Mouse (Mus musculus) spleen, adult 12 weeks (tissue): ENCODE results near the gene Rsrc2.

Experiments used
- DNase-seq: peaks from one replicate; pipeline ENCODE4 v3.0.0; 2022; ENCODE audit warnings: low spot score

The Rsrc2 gene

DNA sequence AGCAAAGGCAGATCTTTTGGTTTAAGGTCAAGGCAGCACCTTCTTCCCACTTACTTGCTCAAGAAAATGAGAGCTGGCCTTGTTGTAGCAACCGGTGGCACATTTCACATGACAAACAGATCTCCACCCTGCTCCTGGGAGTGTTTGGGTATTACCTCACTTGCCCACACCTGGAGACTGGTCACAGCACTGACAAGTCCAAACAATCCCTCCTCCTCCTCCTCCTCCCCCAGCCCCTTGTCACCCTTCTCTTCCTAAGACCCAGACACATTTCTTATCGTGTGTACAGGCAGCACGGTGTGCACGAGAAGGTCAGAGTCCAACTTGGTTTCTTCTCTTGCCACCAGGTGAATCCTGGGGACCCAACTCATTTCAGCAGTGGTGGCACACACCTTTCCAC is 52.3 kb downstream of the Rsrc2 start:
- DNase-seq: no peak

DNA sequence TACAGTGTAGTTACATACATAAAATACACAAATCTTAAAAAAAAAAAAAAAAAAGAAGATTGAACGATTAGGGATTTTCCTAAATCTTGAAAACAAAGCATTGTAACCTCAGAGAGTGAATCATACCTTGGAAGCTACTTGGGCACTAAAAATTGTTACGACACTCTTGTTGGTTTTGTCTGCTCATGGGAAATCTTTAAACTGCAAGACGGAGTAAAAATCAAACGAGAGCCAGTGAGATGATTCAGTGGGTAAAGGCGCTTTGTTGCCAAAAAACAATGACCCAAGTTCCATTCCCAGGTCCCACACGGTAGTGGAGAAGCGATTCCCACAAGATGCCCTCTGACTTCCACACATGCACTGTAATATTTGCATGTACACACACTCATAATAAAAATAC is 53.0 kb downstream of the Rsrc2 start:
- DNase-seq: no peak

DNA sequence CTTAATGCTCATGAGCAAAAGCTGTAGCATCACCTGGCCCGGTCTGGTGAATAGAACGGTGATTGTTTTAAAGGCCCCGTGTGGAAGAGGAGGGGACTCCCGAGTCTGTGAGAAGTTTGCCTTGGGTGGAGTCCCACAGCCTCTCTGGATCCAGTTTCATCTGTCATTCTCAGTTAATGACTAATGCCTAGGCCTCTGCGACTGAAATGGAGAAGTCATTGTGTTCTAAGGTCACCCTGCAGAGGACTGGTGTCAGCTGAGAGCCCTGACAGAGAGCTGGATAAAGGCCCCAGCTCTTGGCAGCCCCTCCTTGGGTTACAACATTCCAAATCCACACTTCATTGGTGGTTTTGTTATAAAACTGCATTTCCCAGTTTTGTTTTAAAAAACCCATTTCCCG is 54.7 kb downstream of the Rsrc2 start:
- no peak for DNase-seq

DNA sequence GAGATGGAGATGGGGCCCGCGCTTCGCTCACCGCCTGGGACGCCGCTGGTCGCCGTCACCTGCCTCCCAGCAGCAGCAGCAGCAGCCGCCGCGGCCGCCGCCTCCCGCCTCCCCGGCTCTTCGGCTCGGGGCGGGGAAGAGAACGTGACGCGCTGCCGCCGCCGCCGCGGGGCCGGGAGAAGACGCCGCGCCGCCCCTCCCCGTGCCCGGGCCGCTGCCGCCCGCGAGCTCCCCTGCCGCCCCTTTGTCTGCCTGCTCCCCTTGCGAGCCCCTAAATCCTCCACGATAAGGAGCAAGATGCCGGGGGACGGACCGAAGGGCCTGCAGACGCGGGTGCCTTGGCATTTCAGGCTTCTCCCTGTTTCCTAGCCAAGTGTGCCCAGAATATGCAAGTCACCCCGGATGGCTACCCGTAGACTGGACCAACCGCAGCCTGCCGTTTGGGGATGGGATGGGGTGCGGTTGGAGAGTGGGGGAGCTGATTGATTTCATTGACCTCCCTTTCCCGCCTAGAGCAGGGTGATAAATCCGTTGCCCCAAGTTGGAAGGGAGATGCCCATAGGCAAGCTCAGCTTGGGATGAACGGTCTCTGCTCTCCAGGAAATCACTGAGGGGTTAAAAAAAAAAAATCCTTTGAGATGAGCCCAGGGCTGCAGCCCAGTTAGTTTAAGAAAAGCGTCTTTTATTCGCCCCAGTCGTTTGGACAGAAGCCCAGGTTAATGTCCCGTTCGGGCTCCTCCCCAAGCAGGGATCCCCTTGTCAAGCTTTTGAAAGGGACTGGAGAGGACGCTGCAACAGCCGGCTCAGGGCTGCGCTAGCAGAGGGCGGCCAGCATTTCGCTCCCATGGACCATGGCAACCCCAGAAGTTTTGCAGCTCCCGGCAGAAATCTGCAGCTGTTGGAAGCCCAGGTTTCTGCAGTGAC is 64.7 kb downstream of the Rsrc2 start, which contains the start of gene Clip1:
Gene Clip1, minus strand, starts transcription at position 398 of the 924 bp plus-strand sequence.
- DNase-seq: peak; percentile 51

DNA sequence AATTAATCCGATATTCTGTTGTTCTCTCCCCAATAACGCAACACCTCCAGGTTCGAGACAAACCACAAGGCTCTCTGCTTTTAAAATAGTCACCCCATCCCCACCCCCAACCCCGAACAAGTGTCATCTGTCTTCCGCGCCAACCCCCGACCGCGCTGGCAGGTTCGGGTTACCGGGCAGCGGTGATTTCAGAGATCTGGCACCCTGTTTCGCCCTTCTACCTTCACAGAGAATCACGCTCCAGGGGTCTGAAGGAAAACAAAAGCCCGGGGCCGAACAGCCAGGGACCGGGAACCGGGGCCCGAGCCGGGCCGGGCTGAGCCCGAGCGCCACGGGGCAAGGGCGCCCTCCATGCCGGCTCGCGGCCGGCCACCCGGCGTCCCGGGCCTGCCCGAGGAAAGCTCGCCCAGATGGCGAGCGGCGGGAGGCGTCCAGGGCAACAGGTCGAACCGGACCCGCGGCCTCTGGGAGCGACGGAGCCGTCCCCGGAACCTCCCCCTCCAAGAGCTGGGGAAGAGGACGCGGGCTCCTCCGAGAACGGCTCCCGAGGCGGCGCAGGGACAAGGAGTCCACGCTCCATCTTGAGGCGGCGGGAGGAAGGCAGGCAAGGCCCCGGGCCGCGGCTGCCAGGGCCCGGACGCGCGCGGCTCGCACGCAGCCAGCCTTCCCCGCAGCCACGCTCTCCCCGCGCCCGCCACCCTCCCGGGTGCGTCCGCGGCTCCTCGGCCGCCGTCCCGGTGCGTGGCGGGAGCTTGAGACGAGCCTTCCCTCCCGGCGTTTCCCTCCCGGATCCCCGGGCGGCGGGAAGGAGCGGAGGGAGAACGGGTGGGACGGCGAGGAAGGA is 65.6 kb downstream of the Rsrc2 start:
- peak; percentile 55 for DNase-seq

DNA sequence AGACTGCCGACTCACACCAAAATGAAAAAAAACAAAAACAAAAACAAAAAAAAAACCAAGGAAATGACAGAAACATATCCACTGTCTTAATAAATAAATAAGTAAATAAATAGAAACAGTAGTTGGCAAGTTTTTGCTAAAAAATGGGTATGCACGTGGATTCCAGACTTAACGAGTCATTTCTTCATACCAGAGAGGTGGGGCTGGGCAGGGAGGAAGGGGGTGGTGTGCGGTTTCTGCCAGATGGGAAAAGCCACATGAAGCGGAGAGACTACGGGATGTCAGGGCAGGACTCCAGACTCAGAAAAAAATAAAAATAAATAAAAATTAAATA is 66.2 kb downstream of the Rsrc2 start:
- DNase-seq: no peak

DNA sequence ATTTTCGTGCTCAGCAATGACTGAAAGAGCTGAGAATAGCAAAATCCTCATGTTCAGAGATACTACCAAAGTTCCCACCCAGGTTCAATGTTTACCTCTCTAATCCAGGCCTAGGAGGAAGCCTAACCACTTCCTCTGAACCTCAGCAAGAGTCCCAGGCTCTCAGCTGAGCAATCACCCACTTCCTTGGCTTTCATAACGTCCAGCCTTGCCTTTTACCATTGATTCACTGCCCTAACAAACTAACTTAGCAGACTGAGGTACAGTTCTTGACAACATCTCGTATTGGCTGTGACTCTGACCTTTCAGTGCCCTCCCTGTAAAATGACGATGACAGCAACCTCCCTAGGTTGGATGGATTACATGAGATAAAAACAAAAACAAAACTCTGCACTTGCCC is 66.8 kb downstream of the Rsrc2 start:
- no peak for DNase-seq

DNA sequence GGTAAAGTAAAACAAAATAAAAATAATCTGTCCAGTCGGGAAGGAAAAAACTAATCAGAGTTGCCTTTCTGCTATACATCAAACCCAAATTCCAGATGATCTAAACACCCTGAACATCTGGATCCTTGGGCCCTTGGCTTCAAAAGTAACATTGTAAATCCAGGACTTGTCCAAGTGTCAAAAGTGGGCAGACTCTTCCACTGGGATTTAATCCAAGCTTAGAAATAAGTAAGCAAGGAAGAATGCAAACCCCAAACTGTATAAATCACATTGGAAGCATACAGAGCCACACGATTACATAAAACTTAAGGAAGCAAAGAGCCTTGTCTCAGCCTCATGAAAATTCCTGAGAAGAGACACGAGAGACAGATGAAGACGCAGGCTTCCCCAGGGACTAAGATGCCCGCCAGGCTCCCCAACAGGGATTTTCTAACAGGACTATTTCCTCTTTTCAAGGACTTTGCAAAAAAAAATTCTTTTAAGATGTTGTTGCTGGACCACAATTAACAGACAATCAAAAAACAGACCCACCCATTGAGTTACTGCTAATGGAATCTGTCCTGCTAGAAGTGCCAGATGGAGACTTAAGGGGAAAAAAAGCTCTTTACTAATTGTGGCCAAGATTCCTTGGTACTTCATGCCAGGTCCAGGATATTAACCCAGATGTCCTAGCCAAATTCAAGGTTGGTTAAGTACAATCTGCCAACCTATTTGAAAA is 69.5 kb downstream of the Rsrc2 start:
- no peak for DNase-seq

DNA sequence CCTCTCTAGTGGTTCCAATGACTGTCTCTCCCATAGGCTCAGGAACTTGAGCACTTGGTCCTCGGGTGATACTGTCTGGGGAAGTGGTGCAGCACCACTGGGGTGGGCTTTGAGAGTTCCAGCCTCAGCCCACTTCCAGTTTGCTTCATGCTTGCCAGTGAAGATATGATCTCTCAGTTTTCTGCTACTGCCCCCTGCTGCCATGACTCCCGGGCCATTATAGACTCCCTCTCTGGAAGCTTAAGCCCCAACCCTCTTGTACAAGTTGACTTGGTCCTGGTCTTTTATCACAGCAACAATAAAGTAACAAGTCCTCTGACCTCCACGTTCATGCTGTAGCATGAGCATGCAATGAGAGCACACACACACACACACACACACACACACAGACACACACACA is 70.1 kb downstream of the Rsrc2 start:
- no peak for DNase-seq
